Mouse (Mus musculus): ENCODE measurements around the gene Ccdc81.

DNA sequence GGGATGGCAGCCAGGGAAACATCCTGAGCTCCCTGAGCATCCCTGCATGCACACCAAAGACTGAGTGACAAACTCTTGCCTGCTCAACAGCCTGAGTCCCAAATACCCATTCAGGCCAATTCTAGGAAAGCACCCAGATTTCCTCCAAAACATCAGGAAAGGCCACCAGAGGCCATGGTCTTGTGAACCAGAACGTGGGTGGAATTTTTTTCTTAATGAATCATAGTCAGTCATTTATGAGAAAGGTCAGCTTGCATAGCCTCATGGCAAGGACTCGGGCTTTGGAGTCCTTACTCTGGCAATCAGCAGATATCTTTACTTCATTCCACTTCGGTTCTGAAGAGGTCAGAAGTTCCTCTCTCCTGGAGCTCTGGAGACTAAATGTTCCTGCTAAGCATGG is 52.9 kb downstream of the Ccdc81 start:
- no peak for TF ChIP-seq POLR2A (IDR thresholded peaks at IDR 0.05; ENCODE audit: low read depth, low read length)
- no peak for TF ChIP-seq CTCF (IDR thresholded peaks at IDR 0.05; ENCODE audit: borderline replicate concordance, insufficient read depth, low read length)
